Mouse (Mus musculus) embryonic facial prominence, embryonic 11.5 days (tissue): ENCODE results near the gene Ggn. TPM values are rescaled to one million over a fixed set of nuclear protein-coding genes. Genes with fewer than 3 reads are reported as not detected.
A peak's percentile ranks its signal among the peaks of the same experiment; 100 is the strongest.
"Not testable (repeated sequence)": the region's sequence is repeated elsewhere in the genome, so short reads cannot be mapped to it uniquely, and the experiment has no call there.

ENCODE experiments used
- ATAC-seq: fragments of 200-750 bp; cut with Nextera tagmentation; replicated peaks from 2 replicates; pipeline ENCODE4 v1.8.0; 2017; ENCODE audit warnings: low read depth; ENCODE audit not compliant: insufficient number of reproducible peaks, low FRiP score, low TSS enrichment
- DNase-seq: peaks from one replicate; pipeline ENCODE4 v3.0.0-alpha.2; 2015; ENCODE audit warnings: low spot score
- H3K27ac ChIP-seq: fragments of 300-500 bp; sonication (generic); replicated peaks from 2 replicates; pipeline ENCODE4 v1.5.1; 2014; ENCODE audit warnings: mild to moderate bottlenecking, low read depth, low read length, control low read depth
- H3K27me3 ChIP-seq: fragments of 300-500 bp; sonication (generic); 2 replicates; pipeline ENCODE4 v1.6.1; 2014; ENCODE audit warnings: mild to moderate bottlenecking, low read length, moderate library complexity, mixed read lengths; ENCODE audit not compliant: control insufficient read depth, insufficient read depth
- H3K36me3 ChIP-seq: fragments of 300-500 bp; sonication (generic); replicated peaks from 2 replicates; pipeline ENCODE4 v1.6.1; 2014; ENCODE audit warnings: low read depth, mild to moderate bottlenecking, low read length, moderate library complexity, mixed read lengths; ENCODE audit not compliant: control insufficient read depth, insufficient read depth
- H3K4me1 ChIP-seq: fragments of 300-500 bp; sonication (generic); 2 replicates; pipeline ENCODE4 v1.6.1; 2014; ENCODE audit warnings: low read length, mixed read lengths; ENCODE audit not compliant: control insufficient read depth, insufficient read depth
- H3K4me2 ChIP-seq: fragments of 300-500 bp; sonication (generic); 2 replicates; pipeline ENCODE4 v1.6.1; 2014; ENCODE audit warnings: low read depth, mild to moderate bottlenecking, control low read depth, low read length, moderate library complexity
- H3K4me3 ChIP-seq: fragments of 300-500 bp; sonication (generic); 2 replicates; pipeline ENCODE4 v1.5.1; 2014; ENCODE audit warnings: low read depth, low read length, control low read depth
- H3K9ac ChIP-seq: fragments of 300-500 bp; sonication (generic); replicated peaks from 2 replicates; pipeline ENCODE4 v1.6.1; 2014; ENCODE audit warnings: mild to moderate bottlenecking, control low read depth, low read length
- H3K9me3 ChIP-seq: fragments of 300-500 bp; sonication (generic); replicated peaks from 2 replicates; pipeline ENCODE4 v1.6.1; 2016; ENCODE audit warnings: mild to moderate bottlenecking, low read length, inconsistent platforms, mixed read lengths; ENCODE audit not compliant: control insufficient read depth
- WGBS: fragments of 180-500 bp; shearing (Covaris S2); extraction: QIAGEN DNeasy Blood & Tissue Kit; methylation state at CpG from one replicate; pipeline ENCODE4 v1.1.7; 2014; 5-methylcytosine and 5-hydroxymethylcytosine counted together
- polyA plus RNA-seq: library from polyadenylated mRNA; unstranded; fragments of >200 nt; fragmentation: Nextera tagmentation; extraction: Ambion mirVana; gene quantifications from 2 replicates; pipeline ENCODE4 v1.2.1, GENCODE M21; 2014

Ggn gene
- polyA plus RNA-seq, 1 experiment from 2014 or later: 0.15 TPM

DNA sequence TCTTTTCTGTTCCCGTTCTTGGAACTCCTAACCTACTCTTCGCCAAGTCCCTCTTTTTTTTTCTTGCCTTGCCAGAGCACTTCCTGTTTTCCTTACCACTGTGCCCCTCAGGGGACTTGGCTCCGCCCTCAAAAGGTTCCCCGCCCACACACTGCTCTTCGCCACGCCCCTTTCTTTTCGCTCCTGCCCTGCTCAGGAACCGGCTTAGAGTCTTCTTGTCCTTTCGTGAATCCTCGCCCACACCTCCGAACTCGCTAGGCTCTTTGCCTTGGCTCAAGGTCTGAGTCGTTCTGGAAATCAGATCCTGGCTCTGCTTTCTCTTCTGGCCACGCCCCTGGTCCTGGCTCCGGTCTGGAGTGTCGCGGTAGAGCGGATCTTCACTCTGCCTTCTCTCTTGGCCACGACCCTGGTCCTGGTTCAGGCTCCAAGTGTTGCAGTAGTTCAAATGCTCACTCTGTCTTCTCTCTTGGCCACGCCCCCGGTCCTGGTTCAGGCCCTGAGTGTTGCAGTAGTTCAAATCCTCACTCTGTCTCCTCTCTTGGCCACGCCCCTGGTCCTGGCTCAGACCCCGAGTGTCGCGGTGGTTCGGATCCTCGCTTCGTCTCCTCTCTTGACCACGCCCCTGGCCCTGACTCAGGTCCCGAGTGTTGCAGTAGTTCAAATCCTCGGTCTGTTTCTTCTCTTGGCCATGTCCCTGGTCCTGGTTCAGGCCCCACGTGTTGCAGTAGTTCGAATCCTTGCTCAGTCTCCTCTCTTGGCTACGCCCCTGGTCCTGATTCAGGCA lies 41.6 kb downstream of the Ggn start:
- H3K4me3 ChIP-seq: peak overlapping the region; percentile 22
- no peaks in the 10 kb centered on the region for H3K4me1 ChIP-seq
- ATAC-seq: peak; percentile 42; the same call in 1 of the 2 replicates
- H3K9me3 ChIP-seq: no peaks in the 10 kb centered on the region
- 5% methylated on average over 34 of the region's 34 CpGs for WGBS
- no peak overlapping the region for H3K9ac ChIP-seq
- H3K4me2 ChIP-seq: peak overlapping the region; percentile 37
- no peak overlapping the region for H3K27ac ChIP-seq
- H3K36me3 ChIP-seq: no peaks in the 10 kb centered on the region
- H3K27me3 ChIP-seq: no peaks in the 10 kb centered on the region; the same call in 1 of the 2 replicates
- DNase-seq: peak; percentile 81

DNA sequence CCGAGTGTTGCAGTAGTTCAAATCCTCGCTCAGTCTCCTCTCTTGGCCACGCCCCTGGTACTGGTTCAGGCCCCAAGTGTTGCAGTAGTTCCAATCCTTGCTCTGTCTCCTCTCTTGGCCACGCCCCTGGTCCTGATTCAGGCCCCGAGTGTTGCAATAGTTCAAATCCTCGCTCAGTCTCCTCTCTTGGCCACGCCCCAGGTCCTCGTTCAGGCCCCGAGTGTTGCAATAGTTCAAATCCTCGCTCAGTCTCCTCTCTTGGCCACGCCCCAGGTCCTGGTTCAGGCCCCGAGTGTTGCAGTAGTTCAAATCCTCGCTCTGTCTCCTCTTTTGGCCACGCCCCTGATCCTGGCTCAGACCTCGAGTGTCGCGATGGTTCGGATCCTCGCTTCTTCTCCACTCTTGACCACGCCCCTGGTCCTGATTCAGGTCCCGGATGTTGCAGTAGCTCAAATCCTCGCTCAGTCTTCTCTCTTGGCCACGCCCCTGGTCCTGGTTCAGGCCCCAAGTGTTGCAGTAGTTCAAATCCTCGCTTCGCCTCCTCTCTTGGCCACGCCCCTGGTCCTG lies 42.3 kb downstream of the Ggn start:
- H3K9ac ChIP-seq: no peak overlapping the region
- no peaks in the 10 kb centered on the region for H3K4me1 ChIP-seq
- ATAC-seq (no peak), DNase-seq (no peak)
- no peaks in the 10 kb centered on the region for H3K36me3 ChIP-seq
- no peak overlapping the region for H3K4me2 ChIP-seq
- H3K27ac ChIP-seq: no peak overlapping the region
- H3K27me3 ChIP-seq: no peaks in the 10 kb centered on the region; the same call in 1 of the 2 replicates
- 14% methylated on average over 26 of the region's 26 CpGs for WGBS
- H3K4me3 ChIP-seq: peak overlapping the region; percentile 22
- no peaks in the 10 kb centered on the region for H3K9me3 ChIP-seq

DNA sequence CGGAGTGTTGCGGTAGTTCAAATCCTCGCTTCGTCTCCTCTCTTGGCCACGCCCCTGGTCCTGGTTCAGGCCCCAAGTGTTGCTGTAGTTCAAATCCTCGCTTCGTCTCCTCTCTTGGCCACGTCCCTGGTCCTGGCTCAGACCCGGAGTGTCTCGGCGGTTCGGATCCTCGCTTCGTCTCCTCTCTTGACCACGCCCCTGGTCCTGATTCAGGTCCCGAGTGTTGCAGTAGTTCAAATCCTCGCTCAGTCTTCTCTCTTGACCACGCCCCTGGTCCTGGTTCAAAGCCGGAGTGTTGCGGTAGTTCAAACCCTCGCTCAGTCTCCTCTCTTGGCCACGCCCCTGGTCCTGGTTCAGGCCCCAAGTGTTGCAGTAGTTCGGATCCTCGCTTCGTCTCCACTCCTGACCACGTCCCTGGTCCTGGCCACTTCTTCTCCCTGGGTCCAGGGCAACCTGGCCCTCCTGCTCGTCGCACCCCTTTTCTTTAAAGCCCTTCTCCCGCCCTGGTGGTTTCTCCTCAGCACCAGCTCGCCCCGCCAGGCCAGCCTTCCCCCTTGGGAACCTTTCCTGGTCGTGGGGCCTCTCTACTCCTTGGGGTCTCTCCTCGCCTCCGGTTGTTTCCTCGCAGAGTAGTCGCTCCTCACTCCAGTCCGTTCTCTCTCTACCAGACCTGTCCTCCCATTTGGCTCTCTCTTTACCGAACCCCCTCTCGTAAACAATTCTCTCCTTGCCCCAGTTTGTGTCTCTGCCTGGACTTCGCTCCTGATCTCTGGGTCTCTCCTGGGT lies 43.0 kb downstream of the Ggn start:
- 14% methylated on average over 40 of the region's 40 CpGs for WGBS
- not testable (repeated sequence) for H3K4me1 ChIP-seq, DNase-seq, H3K4me3 ChIP-seq, H3K36me3 ChIP-seq, H3K27me3 ChIP-seq, H3K27ac ChIP-seq, H3K9me3 ChIP-seq, H3K4me2 ChIP-seq, H3K9ac ChIP-seq, ATAC-seq

- Histone ChIP-seq H3K27ac (no peak within 1 kb of the TSS), H3K36me3 (no peaks in the 10 kb centered on the region), H3K9ac (no peak within 1 kb of the TSS), H3K4me1 (no peaks in the 10 kb centered on the region), H3K9me3 (no peaks in the 10 kb centered on the region), H3K4me2 (peak within 1 kb of the TSS; percentile 19), H3K4me3 (no peak within 1 kb of the TSS), H3K27me3 (no peaks in the 10 kb centered on the region; the same call in 1 of the 2 replicates)
- ATAC-seq: peak; percentile 57
- 2% methylated on average over 20 of the region's 20 CpGs for WGBS
- DNase-seq: peak; percentile 75
These were observed 43.7 kb downstream of the Ggn start, which contains the start of gene Catsperg1 for GRCm38 (mm10) chr7:29213675-29214082. Gene Catsperg1, minus strand, starts transcription at chr7:29214035.

GRCm38 (mm10) chr7:29214236-29214635 lies 44.2 kb downstream of the Ggn start:
- H3K4me2 ChIP-seq: no peak overlapping the region
- WGBS: 69% methylated on average over 2 of the region's 2 CpGs
- H3K4me1 ChIP-seq: no peaks in the 10 kb centered on the region
- H3K4me3 ChIP-seq: no peak overlapping the region
- no peaks in the 10 kb centered on the region for H3K9me3 ChIP-seq
- no peak overlapping the region for H3K9ac ChIP-seq
- DNase-seq (no peak), ATAC-seq (no peak)
- H3K27ac ChIP-seq: no peak overlapping the region
- no peaks in the 10 kb centered on the region; the same call in 1 of the 2 replicates for H3K27me3 ChIP-seq
- H3K36me3 ChIP-seq: no peaks in the 10 kb centered on the region

- H3K4me3 ChIP-seq: no peak overlapping the region
- no peaks in the 10 kb centered on the region; the same call in 1 of the 2 replicates for H3K9me3 ChIP-seq
- H3K4me1 ChIP-seq: no peaks in the 10 kb centered on the region
- no peaks in the 10 kb centered on the region; the same call in 1 of the 2 replicates for H3K27me3 ChIP-seq
- H3K27ac ChIP-seq: no peak overlapping the region
- ATAC-seq: no peak
- H3K9ac ChIP-seq: no peak overlapping the region
- no peaks in the 10 kb centered on the region for H3K36me3 ChIP-seq
- no peak for DNase-seq
- 46% methylated on average over 15 of the region's 15 CpGs for WGBS
- H3K4me2 ChIP-seq: no peak overlapping the region
These were observed 44.8 kb downstream of the Ggn start for GRCm38 (mm10) chr7:29214846-29215245.
